Mouse (Mus musculus) heart, embryonic 16.5 days (tissue): ENCODE results near the gene Dnajc5. TPM values are rescaled to one million over a fixed set of nuclear protein-coding genes. Genes with fewer than 3 reads are reported as not detected.
A peak's percentile ranks its signal among the peaks of the same experiment; 100 is the strongest.

Experiments used
- ATAC-seq: fragments of 200-750 bp; cut with Nextera tagmentation; replicated peaks from 2 replicates; pipeline ENCODE4 v1.8.0; 2017; ENCODE audit warnings: moderate number of reproducible peaks; ENCODE audit not compliant: insufficient read depth, low FRiP score; ENCODE audit errors: extremely low read depth
- H3K27ac ChIP-seq: fragments of 300-500 bp; sonication (generic); 2 replicates; pipeline ENCODE4 v1.5.1; 2014; ENCODE audit warnings: mild to moderate bottlenecking, low read length, control low read depth, moderate library complexity
- H3K27me3 ChIP-seq: fragments of 300-500 bp; sonication (generic); 2 replicates; pipeline ENCODE4 v1.6.1; 2014; ENCODE audit warnings: low read length, mixed read lengths; ENCODE audit not compliant: control insufficient read depth, insufficient read depth
- H3K36me3 ChIP-seq: fragments of 300-500 bp; sonication (generic); 2 replicates; pipeline ENCODE4 v1.6.1; 2014; ENCODE audit not compliant: control insufficient read depth, insufficient read depth
- H3K4me1 ChIP-seq: fragments of 300-500 bp; sonication (generic); 2 replicates; pipeline ENCODE4 v1.6.1; 2014; ENCODE audit warnings: low read length, mixed read lengths; ENCODE audit not compliant: control insufficient read depth, insufficient read depth
- H3K4me2 ChIP-seq: fragments of 300-500 bp; sonication (generic); 2 replicates; pipeline ENCODE4 v1.6.1; 2014; ENCODE audit warnings: low read depth, mild to moderate bottlenecking, control low read depth, low read length
- H3K4me3 ChIP-seq: fragments of 300-500 bp; sonication (generic); 2 replicates; pipeline ENCODE4 v1.5.1; 2014; ENCODE audit warnings: mild to moderate bottlenecking, control low read depth, low read length
- H3K9ac ChIP-seq: fragments of 300-500 bp; sonication (generic); 2 replicates; pipeline ENCODE4 v1.6.1; 2014; ENCODE audit warnings: low read length, control low read depth
- H3K9me3 ChIP-seq: fragments of 300-500 bp; sonication (generic); replicated peaks from 2 replicates; pipeline ENCODE4 v1.6.1; 2016; ENCODE audit warnings: low read length; ENCODE audit not compliant: control insufficient read depth
- whole genome bisulfite sequencing: fragments of 180-500 bp; shearing (Covaris S2); extraction: QIAGEN DNeasy Blood & Tissue Kit; methylation state at CpG from one replicate; pipeline ENCODE4 v1.1.7; 2014; 5-methylcytosine and 5-hydroxymethylcytosine counted together
- polyA plus RNA-seq: library from polyadenylated mRNA; unstranded; fragments of >200 nt; fragmentation: Nextera tagmentation; extraction: Ambion mirVana; gene quantifications from 2 replicates; pipeline ENCODE4 v1.2.1, GENCODE M21; 2015

Gene Dnajc5
- 77.9 and 82.1 TPM in 2 replicates for polyA plus RNA-seq

DNA sequence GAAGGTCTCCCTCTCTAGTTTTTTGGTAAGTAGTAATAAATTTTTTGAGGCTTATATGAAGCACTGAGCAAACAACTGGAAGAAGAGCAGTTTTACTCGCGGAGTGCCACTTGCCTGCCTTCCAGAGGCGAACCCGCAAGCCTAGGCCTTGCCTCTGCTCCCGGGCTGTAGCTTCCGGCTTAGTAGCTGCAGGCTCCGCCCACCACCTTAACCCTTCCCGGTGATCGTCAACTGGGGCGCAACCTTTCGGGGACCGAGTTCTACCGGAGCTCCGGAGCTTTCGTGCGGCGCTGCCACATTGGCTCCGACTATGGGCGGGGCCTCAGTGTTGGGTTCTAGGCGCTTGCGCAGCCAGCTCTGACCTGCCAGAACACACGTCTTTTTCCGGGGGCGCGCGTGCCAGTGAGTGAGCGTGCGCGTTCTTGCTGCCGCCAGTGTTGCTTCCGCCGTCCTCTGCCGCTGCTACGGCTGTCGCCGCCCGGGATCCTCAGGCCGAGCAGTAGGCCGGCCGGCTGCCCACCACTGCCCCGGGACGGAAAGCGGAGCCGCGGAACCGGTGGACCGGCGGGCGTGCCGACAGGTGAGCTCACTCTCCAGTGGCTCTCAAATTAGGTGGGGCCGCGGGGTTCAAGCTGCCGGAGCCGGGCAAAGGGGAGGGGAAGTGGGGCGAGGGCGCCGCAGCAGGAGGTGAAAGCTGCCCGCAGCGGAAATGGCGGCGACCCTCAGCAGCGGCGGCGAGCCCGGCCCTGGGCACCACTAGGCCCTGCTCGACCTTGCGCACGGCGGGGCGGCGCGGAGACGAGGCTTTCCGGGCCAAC lies at the start of gene Dnajc5:
Gene Dnajc5 (plus strand): TSS at position 368 of the 818 bp plus-strand sequence.
- H3K27ac ChIP-seq, result peak within 1 kb of the TSS; percentile 99
- WGBS, result under 1% methylated on average over 74 of the region's 74 CpGs
- peak within 1 kb of the TSS; percentile 81 for H3K4me2 ChIP-seq
- peak within 1 kb of the TSS; percentile 97 for H3K4me3 ChIP-seq
- ATAC-seq, result peak; percentile 98
- H3K9ac ChIP-seq, result peak within 1 kb of the TSS; percentile 98
- H3K27me3 ChIP-seq, result no peaks in the 10 kb centered on the region
- no peaks in the 10 kb centered on the region for H3K9me3 ChIP-seq
- peaks cover 19% of the 10 kb centered on the region for H3K36me3 ChIP-seq
- peaks cover 27% of the 10 kb centered on the region for H3K4me1 ChIP-seq

GRCm38 (mm10) chr2:181471246-181471645 lies 49.0 kb upstream of the Dnajc5 start:
- no peaks in the 10 kb centered on the region for H3K36me3 ChIP-seq
- no peaks in the 10 kb centered on the region for H3K27me3 ChIP-seq
- ATAC-seq, result peak; percentile 88
- no peak overlapping the region for H3K9ac ChIP-seq
- no peaks in the 10 kb centered on the region for H3K9me3 ChIP-seq
- H3K4me2 ChIP-seq, result peak overlapping the region; percentile 3; the same call in 1 of the 2 replicates
- H3K4me1 ChIP-seq, result peaks cover 26% of the 10 kb centered on the region
- 23% methylated on average over 5 of the region's 5 CpGs for WGBS
- H3K27ac ChIP-seq, result peak overlapping the region; percentile 82
- H3K4me3 ChIP-seq, result no peak overlapping the region

DNA sequence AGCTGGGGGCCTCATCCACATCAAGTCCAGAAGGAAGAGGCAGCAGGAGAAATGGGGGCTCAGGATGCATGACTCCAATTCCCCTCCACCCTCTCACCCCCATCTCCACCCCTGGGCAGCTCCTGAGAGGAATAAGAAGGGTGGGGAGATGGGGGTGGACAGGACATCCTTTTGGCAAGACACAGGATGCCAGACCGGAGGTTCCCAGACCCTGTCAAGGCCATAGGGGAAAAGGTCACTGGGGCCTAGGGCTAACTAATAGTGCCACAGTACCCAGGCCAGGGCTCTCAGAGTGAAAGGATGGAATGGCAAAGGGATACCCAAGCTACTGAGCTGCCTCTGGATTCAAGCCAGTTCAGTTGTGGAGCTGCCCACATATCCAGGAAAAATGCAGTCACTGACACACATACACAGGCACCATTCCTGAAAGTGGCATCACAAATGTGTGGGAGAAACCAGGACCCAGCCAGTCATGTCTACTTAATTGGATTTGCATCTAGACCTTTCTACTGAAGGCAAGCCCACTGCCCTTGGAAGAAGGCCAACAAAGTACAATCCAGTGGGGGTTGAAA lies 47.9 kb upstream of the Dnajc5 start:
- H3K27ac ChIP-seq, result peak overlapping the region; percentile 52
- peak; percentile 35; the same call in 1 of the 2 replicates for ATAC-seq
- WGBS, result 58% methylated on average over 1 of the region's 1 CpGs
- no peaks in the 10 kb centered on the region for H3K27me3 ChIP-seq
- no peak overlapping the region for H3K9ac ChIP-seq
- H3K4me2 ChIP-seq, result no peak overlapping the region
- no peaks in the 10 kb centered on the region for H3K36me3 ChIP-seq
- no peak overlapping the region for H3K4me3 ChIP-seq
- H3K4me1 ChIP-seq, result peaks cover 26% of the 10 kb centered on the region
- H3K9me3 ChIP-seq, result no peaks in the 10 kb centered on the region

DNA sequence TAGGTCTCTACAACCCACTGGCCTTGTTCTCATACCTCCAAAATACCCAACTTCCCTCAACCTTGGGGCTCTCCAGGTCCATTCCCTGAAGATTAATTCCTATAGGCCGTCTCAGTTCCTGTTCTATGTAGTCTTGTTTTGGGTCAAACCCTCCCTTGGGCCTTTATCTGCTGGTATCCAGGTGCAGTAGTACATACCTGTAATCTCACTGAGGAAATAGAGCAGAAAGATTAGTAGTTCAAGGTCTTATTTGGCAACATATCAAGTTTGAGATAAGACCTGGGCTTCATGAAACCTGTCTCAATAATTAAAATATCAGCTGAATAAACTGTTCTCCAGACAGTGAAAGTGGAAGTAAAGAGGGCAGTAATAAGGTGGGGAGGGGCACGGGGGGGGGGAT lies 37.2 kb upstream of the Dnajc5 start:
- Histone ChIP-seq H3K9ac (peak overlapping the region; percentile 70; the same call in 1 of the 2 replicates), H3K4me3 (no peak overlapping the region; the same call in 1 of the 2 replicates), H3K36me3 (no peaks in the 10 kb centered on the region), H3K9me3 (no peaks in the 10 kb centered on the region), H3K27ac (peak overlapping the region; percentile 67), H3K4me1 (peaks cover 14% of the 10 kb centered on the region), H3K27me3 (no peaks in the 10 kb centered on the region), H3K4me2 (peak overlapping the region; percentile 57)
- WGBS, result 33% methylated on average over 2 of the region's 2 CpGs
- no peak for ATAC-seq

GRCm38 (mm10) chr2:181483562-181484318 lies 36.5 kb upstream of the Dnajc5 start:
- Histone ChIP-seq H3K9me3 (no peaks in the 10 kb centered on the region), H3K27ac (peak overlapping the region; percentile 67), H3K4me3 (peak overlapping the region; percentile 26), H3K4me1 (peaks cover 14% of the 10 kb centered on the region), H3K9ac (peak overlapping the region; percentile 70), H3K36me3 (no peaks in the 10 kb centered on the region), H3K4me2 (peak overlapping the region; percentile 57), H3K27me3 (no peaks in the 10 kb centered on the region)
- 24% methylated on average over 7 of the region's 7 CpGs for WGBS
- peak; percentile 78 for ATAC-seq

DNA sequence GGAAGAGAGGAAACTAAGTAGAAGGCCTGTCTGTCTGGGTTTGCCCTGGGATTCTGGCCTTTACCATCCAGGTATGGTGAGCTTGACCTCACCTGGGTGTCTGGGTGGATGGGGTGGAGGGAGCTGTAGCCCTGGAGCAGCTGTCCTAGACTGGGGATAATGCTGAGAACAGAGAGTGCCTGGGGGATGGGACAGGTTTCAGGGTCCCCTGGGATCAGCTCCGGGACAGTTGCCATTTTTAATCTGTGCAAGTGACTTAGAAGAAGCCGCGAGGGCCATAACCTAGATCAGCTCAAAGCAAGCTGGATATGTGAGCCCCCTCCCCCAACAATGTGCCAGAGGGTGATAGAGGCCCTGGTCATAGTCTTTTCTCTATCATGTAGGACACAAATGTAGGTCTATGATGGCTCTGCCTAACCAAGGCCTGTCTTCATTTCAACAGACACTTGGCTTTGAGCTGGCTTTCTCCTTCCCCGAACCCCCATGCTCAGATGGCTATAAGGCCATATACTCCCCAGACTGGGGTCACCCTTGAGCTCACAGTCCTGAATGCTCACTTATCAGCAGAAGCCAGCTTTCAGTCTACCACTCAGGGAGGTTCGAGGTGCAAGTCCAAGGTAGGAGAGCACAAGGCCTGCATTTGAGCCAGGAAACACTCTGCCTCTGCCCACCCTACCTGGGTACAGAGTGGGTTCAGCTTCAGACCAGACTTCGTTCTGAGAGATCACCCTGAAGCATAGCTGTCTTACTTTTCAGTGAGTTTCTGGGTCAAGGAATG lies 35.6 kb upstream of the Dnajc5 start:
- Histone ChIP-seq H3K36me3 (no peaks in the 10 kb centered on the region), H3K4me3 (no peak overlapping the region), H3K4me2 (no peak overlapping the region), H3K4me1 (peaks cover 14% of the 10 kb centered on the region), H3K9me3 (no peaks in the 10 kb centered on the region), H3K9ac (no peak overlapping the region), H3K27me3 (no peaks in the 10 kb centered on the region), H3K27ac (no peak overlapping the region; the same call in 1 of the 2 replicates)
- no peak for ATAC-seq
- WGBS, result 68% methylated on average over 6 of the region's 6 CpGs

DNA sequence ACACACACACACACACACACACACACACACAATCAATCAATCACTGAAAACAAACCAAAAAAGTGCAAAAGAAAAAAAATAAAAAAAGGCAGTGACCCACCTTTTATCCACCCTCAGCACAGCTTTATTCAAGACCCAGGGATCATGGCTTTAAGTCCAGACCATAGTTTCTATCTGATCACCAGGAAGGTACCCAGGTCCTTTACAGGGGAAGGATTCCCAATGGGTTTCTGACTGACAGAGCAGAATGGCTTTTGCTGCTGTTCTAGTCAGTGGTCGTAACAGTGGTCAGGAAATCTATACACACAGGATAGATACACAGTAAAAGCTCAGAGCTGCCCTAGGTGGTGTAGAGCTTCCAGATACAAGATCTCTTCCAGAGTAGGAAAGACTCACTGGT lies 34.5 kb upstream of the Dnajc5 start:
- no peak overlapping the region for H3K9ac ChIP-seq
- no peaks in the 10 kb centered on the region for H3K36me3 ChIP-seq
- ATAC-seq, result no peak
- no peaks in the 10 kb centered on the region for H3K9me3 ChIP-seq
- no peak overlapping the region for H3K4me3 ChIP-seq
- H3K27me3 ChIP-seq, result no peaks in the 10 kb centered on the region
- WGBS, result 28% methylated on average over 1 of the region's 1 CpGs
- no peak overlapping the region for H3K4me2 ChIP-seq
- H3K4me1 ChIP-seq, result peaks cover 14% of the 10 kb centered on the region
- H3K27ac ChIP-seq, result no peak overlapping the region
